Mouse (Mus musculus): ENCODE measurements around the gene Grik2.
A peak's percentile ranks its signal among the peaks of the same experiment; 100 is the strongest.
"Not testable (repeated sequence)": the region's sequence is repeated elsewhere in the genome, so short reads cannot be mapped to it uniquely, and the experiment has no call there.

The Grik2 gene

GRCm38 (mm10) chr10:49652320-49652719 lies 136.2 kb downstream of the Grik2 start:
- no peak for DNase-seq (ENCODE audit: low read depth, low spot score)

- no peak for DNase-seq (ENCODE audit: low read depth, low spot score)
These were observed 141.4 kb downstream of the Grik2 start for GRCm38 (mm10) chr10:49647116-49647515.

GRCm38 (mm10) chr10:49639901-49640300 lies 148.7 kb downstream of the Grik2 start:
- no peak for DNase-seq (ENCODE audit: low read depth, low spot score)

GRCm38 (mm10) chr10:49623951-49624350 lies 164.6 kb downstream of the Grik2 start:
- DNase-seq (ENCODE audit: low read depth, low spot score), result no peak

GRCm38 (mm10) chr10:49597652-49598051 lies 190.9 kb downstream of the Grik2 start:
- DNase-seq (ENCODE audit: low read depth, low spot score), result no peak

GRCm38 (mm10) chr10:49573514-49573913 lies 215.1 kb downstream of the Grik2 start:
- DNase-seq (ENCODE audit: low read depth, low spot score), result no peak

GRCm38 (mm10) chr10:49559872-49560407 lies 228.6 kb downstream of the Grik2 start:
- DNase-seq (ENCODE audit: low read depth, low spot score), result no peak

GRCm38 (mm10) chr10:49542249-49542648 lies 246.3 kb downstream of the Grik2 start:
- DNase-seq (ENCODE audit: low read depth, low spot score), result no peak

- DNase-seq (ENCODE audit: low read depth, low spot score), result no peak
These were observed 268.8 kb downstream of the Grik2 start for GRCm38 (mm10) chr10:49519752-49520151.

- no peak for DNase-seq (ENCODE audit: low read depth, low spot score)
These were observed 287.9 kb downstream of the Grik2 start for GRCm38 (mm10) chr10:49500628-49501027.

- DNase-seq (ENCODE audit: low read depth, low spot score), result no peak
These were observed 291.3 kb downstream of the Grik2 start for GRCm38 (mm10) chr10:49497302-49497701.

GRCm38 (mm10) chr10:49481439-49481838 lies 307.1 kb downstream of the Grik2 start:
- DNase-seq (ENCODE audit: low read depth, low spot score), result no peak

GRCm38 (mm10) chr10:49480085-49480749 lies 308.3 kb downstream of the Grik2 start:
- DNase-seq (ENCODE audit: low read depth, low spot score), result no peak

GRCm38 (mm10) chr10:49473613-49474012 lies 315.0 kb downstream of the Grik2 start:
- DNase-seq (ENCODE audit: low read depth, low spot score), result no peak

GRCm38 (mm10) chr10:49456791-49457190 lies 331.8 kb downstream of the Grik2 start:
- DNase-seq (ENCODE audit: low read depth, low spot score), result no peak

GRCm38 (mm10) chr10:49453535-49453934 lies 335.0 kb downstream of the Grik2 start:
- DNase-seq (ENCODE audit: low read depth, low spot score), result no peak

GRCm38 (mm10) chr10:49441369-49441768 lies 347.2 kb downstream of the Grik2 start:
- DNase-seq (ENCODE audit: low read depth, low spot score), result no peak

GRCm38 (mm10) chr10:49437057-49437456 lies 351.5 kb downstream of the Grik2 start:
- DNase-seq (ENCODE audit: low read depth, low spot score), result no peak

- DNase-seq (ENCODE audit: low read depth, low spot score), result no peak
These were observed 352.3 kb downstream of the Grik2 start for GRCm38 (mm10) chr10:49436301-49436700.

- no peak for DNase-seq (ENCODE audit: low read depth, low spot score)
These were observed 355.7 kb downstream of the Grik2 start for GRCm38 (mm10) chr10:49432825-49433224.

GRCm38 (mm10) chr10:49417206-49417605 lies 371.4 kb downstream of the Grik2 start:
- not testable (repeated sequence) for DNase-seq (ENCODE audit: low read depth, low spot score)

GRCm38 (mm10) chr10:49382996-49383395 lies 405.6 kb downstream of the Grik2 start:
- DNase-seq (ENCODE audit: low read depth, low spot score), result no peak

GRCm38 (mm10) chr10:49381852-49382251 lies 406.7 kb downstream of the Grik2 start:
- no peak for DNase-seq (ENCODE audit: low read depth, low spot score)

GRCm38 (mm10) chr10:49368601-49369000 lies 420.0 kb downstream of the Grik2 start:
- peak; percentile 1 for DNase-seq (ENCODE audit: low read depth, low spot score)

Data from skeletal muscle tissue, adult 2 months (tissue).